Mouse (Mus musculus): ENCODE results near the gene Ciz1. TPM values are rescaled to one million over a fixed set of nuclear protein-coding genes. Genes with fewer than 3 reads are reported as not detected.

Ciz1 gene
- total RNA-seq, 2 experiments from 2014 or later = 25.6 to 32.2 TPM

GRCm38 (mm10) chr2:32427720-32428119, 75.6 kb downstream of the Ciz1 start:
- intact Hi-C loops (cut with DNase I) = no loop called here
- no peak for DNase-seq (ENCODE audit: low spot score)

GRCm38 (mm10) chr2:32428262-32428722, 76.2 kb downstream of the Ciz1 start:
- no peak for DNase-seq (ENCODE audit: low spot score)
- intact Hi-C loops (cut with DNase I) = no loop called here

- intact Hi-C loops (cut with DNase I) = no loop called here
- no peak for DNase-seq (ENCODE audit: low spot score)
Measured at GRCm38 (mm10) chr2:32429215-32429891, 77.2 kb downstream of the Ciz1 start.

Small RNA genes within 50 kb of the gene (microRNA-seq; reads per million reads assigned to microRNA genes)
- gene Gm23363 = not detected
- gene Mir199b = 13.6 reads per million, percentile 29 among the genes with 10 or more reads in this experiment

Other genes starting within 250 kb of the Ciz1 start
- gene Prrc2b, start 201.2 kb upstream of the Ciz1 start, total RNA-seq (2021) = 10 to 100 TPM; 79.0 to 89.8 TPM
- gene Pomt1, start 115.7 kb upstream of the Ciz1 start, total RNA-seq (2021) = 10 to 100 TPM; 13.5 to 14.9 TPM
- gene Uck1, start 92.2 kb upstream of the Ciz1 start, total RNA-seq (2021) = 10 to 100 TPM; 19.6 to 21.7 TPM
- 10 to 100 TPM; 70.6 to 71.2 TPM for gene Golga2, start 64.9 kb upstream of the Ciz1 start, total RNA-seq (2021)
- gene Swi5, start 64.3 kb upstream of the Ciz1 start, total RNA-seq (2021) = 100 to 1,000 TPM; 177 to 188 TPM
- 1 to 10 TPM; 5.0 to 5.2 TPM for gene Dnm1, start 1.0 kb downstream of the Ciz1 start, total RNA-seq (2021)
- 10 to 100 TPM; 47.7 to 49.6 TPM for gene 1110008P14Rik, start 29.6 kb downstream of the Ciz1 start, total RNA-seq (2021)
- gene Lcn2, start 35.9 kb downstream of the Ciz1 start, total RNA-seq (2021) = 1 to 10 TPM; 3.1 to 3.6 TPM
- gene Ptges2, start 43.6 kb downstream of the Ciz1 start, total RNA-seq (2021) = 10 to 100 TPM; 78.1 to 81.2 TPM
- gene Naif1, start 98.1 kb downstream of the Ciz1 start, total RNA-seq (2021) = 1 to 10 TPM; 3.4 to 4.2 TPM
- 1 to 10 TPM; 5.6 to 7.5 TPM for gene Slc25a25, start 99.1 kb downstream of the Ciz1 start, total RNA-seq (2021)
- 1 to 10 TPM; 7.8 to 9.2 TPM for gene Fam102a, start 183.0 kb downstream of the Ciz1 start, total RNA-seq (2021)
- 10 to 100 TPM; 18.6 to 23.3 TPM for gene Dpm2, start 218.5 kb downstream of the Ciz1 start, total RNA-seq (2021)
- gene Pip5kl1, start 222.5 kb downstream of the Ciz1 start, total RNA-seq (2021) = not detected
- gene 9430097D07Rik, start 223.4 kb downstream of the Ciz1 start, total RNA-seq (2021) = not detected
- gene St6galnac4, start 234.8 kb downstream of the Ciz1 start, total RNA-seq (2021) = 10 to 100 TPM; 17.7 to 21.4 TPM
- gene St6galnac6, start 247.4 kb downstream of the Ciz1 start, total RNA-seq (2021) = 100 to 1,000 TPM; 104 to 110 TPM

All from heart, postnatal 25 days (tissue).